Mouse (Mus musculus) heart, embryonic 13.5 days (tissue): Measurements from ENCODE around the gene Irgm2. TPM values are rescaled to one million over a fixed set of nuclear protein-coding genes. Genes with fewer than 3 reads are reported as not detected.
"Not testable (repeated sequence)": the region's sequence is repeated elsewhere in the genome, so short reads cannot be mapped to it uniquely, and the experiment has no call there.

ENCODE experiments used
- ATAC-seq: fragments of 200-750 bp; cut with Nextera tagmentation; 2 replicates; pipeline ENCODE4 v1.8.0; 2017; ENCODE audit warnings: moderate TSS enrichment; ENCODE audit not compliant: insufficient number of reproducible peaks, low FRiP score, low TSS enrichment; ENCODE audit errors: extremely low read depth
- H3K27ac ChIP-seq: fragments of 300-500 bp; sonication (generic); replicated peaks from 2 replicates; pipeline ENCODE4 v1.5.1; 2015; ENCODE audit warnings: moderate library complexity, mild to moderate bottlenecking, inconsistent platforms
- H3K27me3 ChIP-seq: fragments of 300-500 bp; sonication (generic); replicated peaks from 2 replicates; pipeline ENCODE4 v1.6.1; 2015; ENCODE audit warnings: mild to moderate bottlenecking, inconsistent platforms
- H3K36me3 ChIP-seq: fragments of 300-500 bp; sonication (generic); 2 replicates; pipeline ENCODE4 v1.6.1; 2015; ENCODE audit warnings: mild to moderate bottlenecking, inconsistent platforms
- H3K4me1 ChIP-seq: fragments of 300-500 bp; sonication (generic); 2 replicates; pipeline ENCODE4 v1.6.1; 2015; ENCODE audit warnings: inconsistent platforms
- H3K4me2 ChIP-seq: fragments of 300-500 bp; sonication (generic); 2 replicates; pipeline ENCODE4 v1.6.1; 2015; ENCODE audit warnings: inconsistent platforms, mild to moderate bottlenecking, moderate library complexity
- H3K4me3 ChIP-seq: fragments of 300-500 bp; sonication (generic); 2 replicates; pipeline ENCODE4 v1.5.1; 2015; ENCODE audit warnings: moderate library complexity, mild to moderate bottlenecking, inconsistent platforms
- H3K9ac ChIP-seq: fragments of 300-500 bp; sonication (generic); 2 replicates; pipeline ENCODE4 v1.6.1; 2015; ENCODE audit warnings: inconsistent platforms, mild to moderate bottlenecking, moderate library complexity
- H3K9me3 ChIP-seq: fragments of 300-500 bp; sonication (generic); 2 replicates; pipeline ENCODE4 v1.6.1; 2016; ENCODE audit warnings: inconsistent platforms
- WGBS: fragments of 180-500 bp; shearing (Covaris S2); methylation state at CpG from one replicate; pipeline ENCODE4 v1.1.7; 2015; ENCODE audit warnings: mixed read lengths; 5-methylcytosine and 5-hydroxymethylcytosine counted together
- polyA plus RNA-seq: library from polyadenylated mRNA; unstranded; fragments of >200 nt; fragmentation: Nextera tagmentation; extraction: Ambion mirVana; gene quantifications from 2 replicates; pipeline ENCODE4 v1.2.1, GENCODE M21; 2015

Gene Irgm2
- polyA plus RNA-seq, 1 experiment from 2014 or later: 3.6 TPM

- H3K4me3 ChIP-seq, ATAC-seq, H3K27me3 ChIP-seq, H3K4me2 ChIP-seq, H3K36me3 ChIP-seq, H3K4me1 ChIP-seq, H3K9ac ChIP-seq, H3K9me3 ChIP-seq, H3K27ac ChIP-seq: not testable (repeated sequence)
- 75% methylated on average over 3 of the region's 3 CpGs for WGBS
Observed at GRCm38 (mm10) chr11:58234551-58234950, 35.1 kb downstream of the Irgm2 start.

GRCm38 (mm10) chr11:58235152-58235551, 35.7 kb downstream of the Irgm2 start:
- Histone ChIP-seq H3K4me3 (no peak overlapping the region), H3K4me1 (peaks cover 8% of the 10 kb centered on the region), H3K27ac (no peak overlapping the region), H3K9me3 (no peaks in the 10 kb centered on the region), H3K36me3 (no peaks in the 10 kb centered on the region), H3K9ac (no peak overlapping the region), H3K27me3 (peaks cover 5% of the 10 kb centered on the region; the same call in 1 of the 2 replicates), H3K4me2 (no peak overlapping the region)
- ATAC-seq: no peak
- WGBS: 14% methylated on average over 6 of the region's 6 CpGs

- Histone ChIP-seq H3K9me3 (no peaks in the 10 kb centered on the region), H3K4me3 (peak overlapping the region; percentile 53), H3K36me3 (no peaks in the 10 kb centered on the region), H3K4me2 (peak overlapping the region; percentile 86), H3K9ac (peak overlapping the region; percentile 69; the same call in 1 of the 2 replicates), H3K4me1 (peaks cover 8% of the 10 kb centered on the region), H3K27ac (no peak overlapping the region), H3K27me3 (peaks cover 4% of the 10 kb centered on the region; the same call in 1 of the 2 replicates)
- WGBS: 2% methylated on average over 37 of the region's 37 CpGs
- peak; percentile 92 for ATAC-seq
Observed at GRCm38 (mm10) chr11:58238840-58239791, 39.7 kb downstream of the Irgm2 start.

GRCm38 (mm10) chr11:58247294-58247693, 47.9 kb downstream of the Irgm2 start:
- H3K36me3 ChIP-seq: no peaks in the 10 kb centered on the region
- H3K9me3 ChIP-seq: no peaks in the 10 kb centered on the region
- ATAC-seq: no peak
- H3K9ac ChIP-seq: no peak overlapping the region
- H3K4me1 ChIP-seq: no peaks in the 10 kb centered on the region
- peaks cover 7% of the 10 kb centered on the region; the same call in 1 of the 2 replicates for H3K27me3 ChIP-seq
- WGBS: 43% methylated on average over 4 of the region's 4 CpGs
- H3K27ac ChIP-seq: no peak overlapping the region
- H3K4me3 ChIP-seq: no peak overlapping the region
- no peak overlapping the region for H3K4me2 ChIP-seq

- Histone ChIP-seq H3K27me3 (0 out of 2 replicates have a peak, but pooled peaks cover 3% of the 10 kb centered on the region), H3K27ac (no peak overlapping the region), H3K9ac (no peak overlapping the region), H3K4me2 (no peak overlapping the region), H3K4me3 (no peak overlapping the region), H3K36me3 (no peaks in the 10 kb centered on the region), H3K9me3 (no peaks in the 10 kb centered on the region), H3K4me1 (no peaks in the 10 kb centered on the region)
- WGBS: 67% methylated on average over 7 of the region's 7 CpGs
- ATAC-seq: no peak
Observed at GRCm38 (mm10) chr11:58249203-58249981, 50.0 kb downstream of the Irgm2 start.

- 80% methylated on average over 5 of the region's 5 CpGs for WGBS
- ATAC-seq: no peak
Observed at GRCm38 (mm10) chr11:58250550-58250949, 51.1 kb downstream of the Irgm2 start.

GRCm38 (mm10) chr11:58254411-58254810, 55.0 kb downstream of the Irgm2 start:
- Histone ChIP-seq H3K9me3 (no peaks in the 10 kb centered on the region), H3K9ac (no peak overlapping the region), H3K36me3 (no peaks in the 10 kb centered on the region), H3K27ac (no peak overlapping the region), H3K27me3 (no peaks in the 10 kb centered on the region), H3K4me3 (no peak overlapping the region), H3K4me2 (no peak overlapping the region), H3K4me1 (no peaks in the 10 kb centered on the region)
- no peak for ATAC-seq
- WGBS: 93% methylated on average over 3 of the region's 3 CpGs

More at GRCm38 (mm10) chr11:58250550-58250949, 51.1 kb downstream of the Irgm2 start:
- Histone ChIP-seq H3K36me3 (no peaks in the 10 kb centered on the region), H3K4me1 (no peaks in the 10 kb centered on the region), H3K9ac (no peak overlapping the region), H3K27ac (no peak overlapping the region), H3K9me3 (no peaks in the 10 kb centered on the region), H3K27me3 (no peaks in the 10 kb centered on the region), H3K4me3 (no peak overlapping the region), H3K4me2 (no peak overlapping the region)

- no peak overlapping the region for H3K27ac ChIP-seq
- H3K36me3 ChIP-seq: no peaks in the 10 kb centered on the region
- no peak overlapping the region for H3K4me2 ChIP-seq
- H3K4me1 ChIP-seq: no peaks in the 10 kb centered on the region
- H3K4me3 ChIP-seq: no peak overlapping the region
- ATAC-seq: no peak
- no peaks in the 10 kb centered on the region for H3K9me3 ChIP-seq
- no peak overlapping the region for H3K9ac ChIP-seq
- 77% methylated on average over 5 of the region's 5 CpGs for whole genome bisulfite sequencing
- H3K27me3 ChIP-seq: no peaks in the 10 kb centered on the region
Observed at GRCm38 (mm10) chr11:58257816-58258215, 58.4 kb downstream of the Irgm2 start.

GRCm38 (mm10) chr11:58260156-58260555, 60.7 kb downstream of the Irgm2 start:
- Histone ChIP-seq H3K36me3 (no peaks in the 10 kb centered on the region), H3K4me2 (no peak overlapping the region), H3K4me3 (no peak overlapping the region), H3K27ac (no peak overlapping the region), H3K4me1 (no peaks in the 10 kb centered on the region), H3K9ac (no peak overlapping the region), H3K27me3 (no peaks in the 10 kb centered on the region), H3K9me3 (no peaks in the 10 kb centered on the region)
- no peak for ATAC-seq
- whole genome bisulfite sequencing: 75% methylated on average over 4 of the region's 4 CpGs

GRCm38 (mm10) chr11:58261826-58262225, 62.4 kb downstream of the Irgm2 start:
- Histone ChIP-seq H3K9ac (no peak overlapping the region), H3K4me3 (no peak overlapping the region), H3K4me2 (no peak overlapping the region), H3K27me3 (no peaks in the 10 kb centered on the region), H3K36me3 (no peaks in the 10 kb centered on the region), H3K4me1 (no peaks in the 10 kb centered on the region), H3K9me3 (no peaks in the 10 kb centered on the region), H3K27ac (no peak overlapping the region)
- WGBS: 81% methylated on average over 4 of the region's 4 CpGs
- ATAC-seq: no peak

GRCm38 (mm10) chr11:58262336-58262735, 62.9 kb downstream of the Irgm2 start:
- Histone ChIP-seq H3K4me2 (no peak overlapping the region), H3K4me3 (no peak overlapping the region), H3K4me1 (no peaks in the 10 kb centered on the region), H3K27ac (no peak overlapping the region), H3K9me3 (no peaks in the 10 kb centered on the region), H3K27me3 (no peaks in the 10 kb centered on the region), H3K9ac (no peak overlapping the region), H3K36me3 (no peaks in the 10 kb centered on the region)
- no peak for ATAC-seq
- WGBS: 88% methylated on average over 3 of the region's 3 CpGs
